Mouse (Mus musculus): ENCODE measurements around the gene Arhgef1. TPM values are rescaled to one million over a fixed set of nuclear protein-coding genes. Genes with fewer than 3 reads are reported as not detected.

The Arhgef1 gene
- polyA plus RNA-seq, 1 experiment: 68.7 TPM

GRCm38 (mm10) chr7:24919728-24920127 lies 17.0 kb downstream of the Arhgef1 start:
- Histone ChIP-seq H3K4me3 (ENCODE audit: insufficient read depth, low read length) (no peak overlapping the region), H3K27ac (ENCODE audit: insufficient read depth, low read length) (no peak overlapping the region), H3K4me1 (ENCODE audit: control insufficient read depth, insufficient read depth, low read length) (no peaks in the 10 kb centered on the region)
- no peak for TF ChIP-seq CTCF (IDR thresholded peaks at IDR 0.05; ENCODE audit: borderline replicate concordance, insufficient read depth, low read length)
- no peak for TF ChIP-seq POLR2A (IDR thresholded peaks at IDR 0.05; ENCODE audit: low read depth, low read length)

- no peak overlapping the region for H3K27ac ChIP-seq (ENCODE audit: insufficient read depth, low read length)
- TF ChIP-seq CTCF (IDR thresholded peaks at IDR 0.05; ENCODE audit: borderline replicate concordance, insufficient read depth, low read length) (no peak), POLR2A (IDR thresholded peaks at IDR 0.05; ENCODE audit: low read depth, low read length) (no peak)
- no peak overlapping the region for H3K4me3 ChIP-seq (ENCODE audit: insufficient read depth, low read length)
- no peaks in the 10 kb centered on the region for H3K4me1 ChIP-seq (ENCODE audit: control insufficient read depth, insufficient read depth, low read length)
Measured at GRCm38 (mm10) chr7:24930475-24930874, 27.8 kb downstream of the Arhgef1 start.

GRCm38 (mm10) chr7:24931651-24932050 lies 28.9 kb downstream of the Arhgef1 start:
- no peak for TF ChIP-seq CTCF (IDR thresholded peaks at IDR 0.05; ENCODE audit: borderline replicate concordance, insufficient read depth, low read length)
- no peak for TF ChIP-seq POLR2A (IDR thresholded peaks at IDR 0.05; ENCODE audit: low read depth, low read length)

GRCm38 (mm10) chr7:24943641-24944040 lies 40.9 kb downstream of the Arhgef1 start:
- H3K4me1 ChIP-seq (ENCODE audit: control insufficient read depth, insufficient read depth, low read length): no peaks in the 10 kb centered on the region
- H3K27ac ChIP-seq (ENCODE audit: insufficient read depth, low read length): no peak overlapping the region
- no peak for TF ChIP-seq POLR2A (IDR thresholded peaks at IDR 0.05; ENCODE audit: low read depth, low read length)
- no peak for TF ChIP-seq CTCF (IDR thresholded peaks at IDR 0.05; ENCODE audit: borderline replicate concordance, insufficient read depth, low read length)
- no peak overlapping the region for H3K4me3 ChIP-seq (ENCODE audit: insufficient read depth, low read length)

More at GRCm38 (mm10) chr7:24931651-24932050, 28.9 kb downstream of the Arhgef1 start:
- Histone ChIP-seq H3K27ac (ENCODE audit: insufficient read depth, low read length) (no peak overlapping the region), H3K4me3 (ENCODE audit: insufficient read depth, low read length) (no peak overlapping the region), H3K4me1 (ENCODE audit: control insufficient read depth, insufficient read depth, low read length) (no peaks in the 10 kb centered on the region)

GRCm38 (mm10) chr7:24944257-24944950 lies 41.7 kb downstream of the Arhgef1 start, which contains the start of gene Gm4881:
TSS of gene Gm4881 (minus strand) at chr7:24944494.
- H3K4me3 ChIP-seq (ENCODE audit: insufficient read depth, low read length): no peak within 1 kb of the TSS
- no peak within 1 kb of the TSS for H3K27ac ChIP-seq (ENCODE audit: insufficient read depth, low read length)
- TF ChIP-seq POLR2A (IDR thresholded peaks at IDR 0.05; ENCODE audit: low read depth, low read length) (no peak), CTCF (IDR thresholded peaks at IDR 0.05; ENCODE audit: borderline replicate concordance, insufficient read depth, low read length) (no peak)
- H3K4me1 ChIP-seq (ENCODE audit: control insufficient read depth, insufficient read depth, low read length): no peaks in the 10 kb centered on the region

GRCm38 (mm10) chr7:24947316-24948048 lies 44.8 kb downstream of the Arhgef1 start:
- no peak for TF ChIP-seq POLR2A (IDR thresholded peaks at IDR 0.05; ENCODE audit: low read depth, low read length)
- no peak for TF ChIP-seq CTCF (IDR thresholded peaks at IDR 0.05; ENCODE audit: borderline replicate concordance, insufficient read depth, low read length)
- Histone ChIP-seq H3K4me1 (ENCODE audit: control insufficient read depth, insufficient read depth, low read length) (no peaks in the 10 kb centered on the region), H3K4me3 (ENCODE audit: insufficient read depth, low read length) (no peak overlapping the region), H3K27ac (ENCODE audit: insufficient read depth, low read length) (no peak overlapping the region)

- Histone ChIP-seq H3K4me1 (ENCODE audit: control insufficient read depth, insufficient read depth, low read length) (no peaks in the 10 kb centered on the region), H3K27ac (ENCODE audit: insufficient read depth, low read length) (no peak overlapping the region), H3K4me3 (ENCODE audit: insufficient read depth, low read length) (no peak overlapping the region)
- TF ChIP-seq POLR2A (IDR thresholded peaks at IDR 0.05; ENCODE audit: low read depth, low read length): no peak
- no peak for TF ChIP-seq CTCF (IDR thresholded peaks at IDR 0.05; ENCODE audit: borderline replicate concordance, insufficient read depth, low read length)
Measured at GRCm38 (mm10) chr7:24948774-24949173, 46.1 kb downstream of the Arhgef1 start.

- Histone ChIP-seq H3K4me1 (ENCODE audit: control insufficient read depth, insufficient read depth, low read length) (no peaks in the 10 kb centered on the region), H3K27ac (ENCODE audit: insufficient read depth, low read length) (no peak overlapping the region), H3K4me3 (ENCODE audit: insufficient read depth, low read length) (no peak overlapping the region)
- TF ChIP-seq CTCF (IDR thresholded peaks at IDR 0.05; ENCODE audit: borderline replicate concordance, insufficient read depth, low read length): peak; percentile 75
- TF ChIP-seq POLR2A (IDR thresholded peaks at IDR 0.05; ENCODE audit: low read depth, low read length): no peak
Measured at GRCm38 (mm10) chr7:24949958-24950623, 47.4 kb downstream of the Arhgef1 start.

- Histone ChIP-seq H3K4me3 (ENCODE audit: insufficient read depth, low read length) (no peak overlapping the region), H3K27ac (ENCODE audit: insufficient read depth, low read length) (no peak overlapping the region), H3K4me1 (ENCODE audit: control insufficient read depth, insufficient read depth, low read length) (no peaks in the 10 kb centered on the region)
- TF ChIP-seq POLR2A (IDR thresholded peaks at IDR 0.05; ENCODE audit: low read depth, low read length) (no peak), CTCF (IDR thresholded peaks at IDR 0.05; ENCODE audit: borderline replicate concordance, insufficient read depth, low read length) (no peak)
Measured at GRCm38 (mm10) chr7:24953966-24954365, 51.3 kb downstream of the Arhgef1 start.

Data from embryonic fibroblast, embryonic 13.5 days (primary cell).